Mouse (Mus musculus) small intestine, adult 2 months (tissue): ENCODE measurements around the gene Adgrg5.

Source experiments
- CTCF ChIP-seq: fragments of 200-500 bp; IDR thresholded peaks from 2 replicates; pipeline ENCODE4 v1.5.1; 2012; ENCODE audit warnings: low read depth, mild to moderate bottlenecking, control low read depth, inconsistent platforms, low read length, moderate library complexity, mixed read lengths; ENCODE audit not compliant: insufficient replicate concordance, insufficient read length; ENCODE audit errors: extremely low read depth
- POLR2A ChIP-seq: fragments of 200-500 bp; IDR thresholded peaks from 2 replicates; pipeline ENCODE4 v1.6.1; 2012; ENCODE audit warnings: low read depth, mild to moderate bottlenecking, control low read depth, inconsistent platforms, low read length, moderate library complexity

DNA sequence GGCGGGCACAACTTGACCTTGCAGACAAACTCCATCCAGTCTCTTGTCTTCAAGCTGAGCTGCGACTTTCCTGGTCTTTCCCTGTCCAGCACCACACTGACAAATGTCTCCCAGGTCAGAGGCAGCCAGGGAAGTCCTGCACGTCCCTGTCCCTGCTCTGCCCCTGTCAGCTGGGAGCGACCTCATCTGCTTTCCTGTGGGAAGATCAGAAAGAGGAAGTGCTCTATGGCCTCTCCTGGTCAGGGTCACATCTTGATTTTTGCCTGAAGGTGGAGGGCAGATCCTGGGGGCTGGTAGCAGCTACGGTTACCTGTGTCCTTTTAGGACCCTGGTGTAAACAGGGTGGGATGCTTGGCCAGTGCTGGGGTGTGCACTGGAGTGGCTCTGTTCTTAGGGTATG, 10.4 kb downstream of the Adgrg5 start:
- TF ChIP-seq CTCF: no peak
- TF ChIP-seq POLR2A: no peak
